Mouse (Mus musculus) gonadal fat pad, adult 2 months (tissue): ENCODE measurements around the gene Edc4. TPM values are rescaled to one million over a fixed set of nuclear protein-coding genes. Genes with fewer than 3 reads are reported as not detected.

Experiments used
- DNase-seq: peaks from one replicate; pipeline ENCODE4 v3.0.0-alpha.2; 2012; ENCODE audit warnings: low read depth
- polyA plus RNA-seq: library from polyadenylated mRNA; depleted of rRNA; stranded (reverse); fragments of >200 nt; gene quantifications from 2 replicates; pipeline ENCODE4 v1.2.3, GENCODE M21; 2012

Edc4 gene
- polyA plus RNA-seq, 1 experiment = 54.3 TPM

- no peak for DNase-seq
These were observed 6.4 kb upstream of the Edc4 start for GRCm38 (mm10) chr8:105874301-105874700.

GRCm38 (mm10) chr8:105889756-105890465, 9.2 kb downstream of the Edc4 start:
- DNase-seq = no peak

GRCm38 (mm10) chr8:105890870-105891269, 10.2 kb downstream of the Edc4 start:
- DNase-seq = no peak

- DNase-seq = no peak
These were observed 11.8 kb downstream of the Edc4 start for GRCm38 (mm10) chr8:105892432-105892831.

- no peak for DNase-seq
These were observed 12.7 kb downstream of the Edc4 start, which contains the start of gene Nrn1l for GRCm38 (mm10) chr8:105893339-105893738. TSS of gene Nrn1l (plus strand) at chr8:105893567.

- no peak for DNase-seq
These were observed 17.3 kb downstream of the Edc4 start for GRCm38 (mm10) chr8:105897801-105898480.

- no peak for DNase-seq
These were observed 19.7 kb downstream of the Edc4 start, which contains the start of gene Pskh1 for GRCm38 (mm10) chr8:105900180-105900940. TSS of gene Pskh1 (plus strand) at chr8:105900441.

- DNase-seq = no peak
These were observed 20.4 kb downstream of the Edc4 start for GRCm38 (mm10) chr8:105900941-105901616.

- no peak for DNase-seq
These were observed 38.7 kb downstream of the Edc4 start for GRCm38 (mm10) chr8:105919390-105919789.

- DNase-seq = no peak
These were observed 44.4 kb downstream of the Edc4 start for GRCm38 (mm10) chr8:105925123-105925522.

- no peak for DNase-seq
These were observed 49.9 kb downstream of the Edc4 start for GRCm38 (mm10) chr8:105930602-105931001.

GRCm38 (mm10) chr8:105931271-105931670, 50.6 kb downstream of the Edc4 start:
- no peak for DNase-seq

- DNase-seq = no peak
These were observed 51.8 kb downstream of the Edc4 start for GRCm38 (mm10) chr8:105932525-105932924.

GRCm38 (mm10) chr8:105933762-105934161, 53.1 kb downstream of the Edc4 start, which contains the start of gene Ctrl:
TSS of gene Ctrl (minus strand) at chr8:105933862.
- no peak for DNase-seq

- no peak for DNase-seq
These were observed 54.4 kb downstream of the Edc4 start for GRCm38 (mm10) chr8:105935105-105935504.

GRCm38 (mm10) chr8:105935863-105936603, 55.4 kb downstream of the Edc4 start:
- DNase-seq = no peak

- DNase-seq = no peak
These were observed 56.3 kb downstream of the Edc4 start for GRCm38 (mm10) chr8:105936866-105937475.

GRCm38 (mm10) chr8:105937496-105938305, 57.0 kb downstream of the Edc4 start:
- DNase-seq = no peak

- DNase-seq = no peak
These were observed 57.6 kb downstream of the Edc4 start, which contains the start of gene Psmb10 for GRCm38 (mm10) chr8:105938306-105938669. TSS of gene Psmb10 (minus strand) at chr8:105938444.

- no peak for DNase-seq
These were observed 61.3 kb downstream of the Edc4 start for GRCm38 (mm10) chr8:105942026-105942425.
